Mouse (Mus musculus): ENCODE measurements around the gene Clec1b.

Gene Clec1b

DNA sequence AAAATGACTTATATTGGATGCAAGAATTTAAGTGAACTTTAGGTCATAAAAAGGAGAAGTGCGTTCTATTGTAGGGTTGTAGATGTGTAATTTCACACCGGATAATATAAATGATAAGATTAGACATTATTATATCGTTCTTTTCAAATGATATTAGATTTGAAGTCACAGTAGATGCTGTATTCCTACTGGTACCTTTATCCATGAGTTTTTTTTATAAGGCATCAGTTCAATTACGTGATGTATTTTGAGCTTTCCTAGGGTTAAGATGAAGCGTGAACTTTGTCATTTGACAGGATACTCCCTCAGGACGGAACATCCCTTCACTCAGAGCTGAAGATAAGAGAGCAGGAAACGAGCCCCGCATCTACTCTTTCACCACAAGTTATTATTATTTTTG lies at the start of gene Clec1b:
Clec1b (plus strand) TSS at position 301 of the 400 bp plus-strand sequence.
- DNase-seq (ENCODE audit: inconsistent ontology term), result no peak

GRCm38 (mm10) chr6:129349524-129350352 lies 47.4 kb upstream of the Clec1b start:
- DNase-seq (ENCODE audit: inconsistent ontology term), result no peak

DNA sequence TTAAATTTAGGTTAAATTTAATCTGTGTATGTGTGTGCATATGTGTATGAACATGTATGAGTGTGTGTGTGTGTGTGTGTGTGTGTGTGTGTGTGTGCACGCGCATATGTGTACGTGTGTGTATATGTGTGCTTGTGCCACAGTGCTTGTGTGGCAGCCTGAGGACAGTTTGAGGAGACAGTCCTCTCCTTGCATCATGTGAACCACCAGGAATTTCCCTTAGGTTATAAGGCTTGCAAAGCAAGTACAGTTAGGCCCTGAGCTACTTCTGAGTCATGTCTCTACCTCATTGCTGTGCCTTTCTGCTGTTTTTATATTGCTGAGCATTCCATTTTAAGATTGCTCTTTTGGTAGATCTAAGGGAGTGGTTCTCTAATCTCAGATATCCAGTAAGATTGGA lies 46.0 kb upstream of the Clec1b start:
- DNase-seq (ENCODE audit: inconsistent ontology term), result no peak

- DNase-seq (ENCODE audit: inconsistent ontology term), result peak; percentile 3
Observed at GRCm38 (mm10) chr6:129355774-129356173, 41.3 kb upstream of the Clec1b start.

GRCm38 (mm10) chr6:129356430-129356829 lies 40.7 kb upstream of the Clec1b start:
- no peak for DNase-seq (ENCODE audit: inconsistent ontology term)

DNA sequence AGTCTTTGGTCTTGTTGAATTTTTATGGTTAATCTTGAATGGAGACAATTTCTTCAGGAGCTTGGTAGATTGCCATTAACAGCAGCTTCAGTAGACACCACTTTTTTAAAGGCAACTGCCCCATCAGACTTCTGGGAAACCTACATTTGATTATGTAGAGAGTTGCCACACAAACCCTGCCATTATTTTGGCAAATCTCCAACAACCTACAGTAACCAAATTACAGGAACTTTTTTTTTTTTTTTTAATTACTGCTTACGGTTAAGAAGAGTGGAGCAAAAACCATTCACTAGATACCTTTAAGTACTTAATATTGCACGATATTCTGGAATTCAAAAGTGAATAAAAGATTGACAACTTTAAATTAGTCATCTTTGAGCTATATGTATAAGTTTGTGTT lies 37.6 kb upstream of the Clec1b start:
- no peak for DNase-seq (ENCODE audit: inconsistent ontology term)

DNA sequence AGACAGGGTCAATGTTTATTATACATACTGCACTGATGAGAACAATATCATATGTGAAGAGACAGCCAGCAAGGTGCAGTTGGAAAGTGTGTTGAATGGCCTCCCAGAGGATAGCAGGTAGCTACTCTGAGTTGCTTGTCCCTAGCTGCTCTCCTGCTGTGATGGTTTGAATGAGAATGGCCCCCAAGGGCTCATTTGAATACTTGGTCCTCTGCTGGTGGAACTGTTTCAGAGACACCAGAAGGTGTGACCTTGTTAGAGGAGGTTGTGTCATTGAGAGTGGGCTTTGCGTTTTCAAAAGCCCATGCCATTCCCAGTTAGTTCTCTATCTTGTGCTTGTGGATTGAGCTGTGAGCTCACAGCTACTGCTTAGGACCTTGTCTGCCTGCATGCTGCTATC lies 33.2 kb upstream of the Clec1b start:
- no peak for DNase-seq (ENCODE audit: inconsistent ontology term)

DNA sequence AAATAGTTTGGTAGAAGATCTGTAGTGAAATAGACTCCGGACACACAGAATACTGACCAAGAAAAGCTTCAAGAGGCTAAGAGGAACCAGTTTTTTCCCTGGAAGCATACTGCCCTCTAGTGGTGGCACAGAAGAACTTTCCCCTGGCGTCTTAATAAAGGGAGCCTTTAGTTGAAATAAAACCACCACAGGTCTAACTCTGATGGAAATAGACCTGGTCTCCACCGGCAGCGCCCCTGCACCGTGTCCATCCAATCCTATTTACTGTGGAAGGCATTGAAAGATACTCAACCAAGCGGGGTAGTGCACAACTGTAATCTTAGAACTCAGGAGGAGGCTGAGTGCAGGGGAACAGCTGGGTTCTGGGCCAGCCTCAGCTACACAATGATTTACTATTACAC lies 31.1 kb upstream of the Clec1b start:
- DNase-seq (ENCODE audit: inconsistent ontology term), result peak; percentile 46

DNA sequence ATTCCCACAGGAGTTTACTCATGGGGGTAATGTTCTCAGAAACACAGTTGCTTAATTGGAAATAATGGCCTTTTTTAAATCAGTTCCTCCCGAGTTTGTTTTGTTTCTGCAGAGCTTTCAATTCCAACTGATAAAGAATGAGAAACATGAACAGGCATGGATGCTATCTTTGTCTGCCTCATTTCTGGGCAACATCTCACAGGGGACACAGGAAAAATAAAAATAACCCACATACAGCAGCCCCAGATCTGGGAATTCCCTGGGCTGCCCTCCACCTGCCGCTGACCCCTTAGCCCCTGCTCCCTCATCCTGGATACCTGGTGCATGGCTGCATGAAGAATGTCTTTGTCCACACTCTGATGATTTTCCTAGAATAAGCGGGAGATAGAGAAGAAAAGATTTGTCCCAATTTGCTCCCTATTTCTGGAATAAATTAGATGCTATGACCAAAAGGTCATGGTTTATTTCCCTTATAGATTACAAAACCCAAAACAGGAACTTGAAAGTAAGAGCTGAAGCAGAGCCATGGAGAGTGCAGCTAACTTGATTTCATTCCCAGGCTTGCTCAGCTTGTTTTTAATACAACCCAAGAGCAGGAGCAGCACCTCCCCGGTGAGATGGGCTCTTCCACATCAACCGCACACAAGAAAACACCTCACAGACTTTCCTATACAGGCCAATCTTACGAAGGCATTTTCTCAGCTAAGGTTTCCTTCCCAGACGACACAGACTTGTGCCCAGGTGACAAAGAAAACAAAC lies 27.5 kb upstream of the Clec1b start:
- no peak for DNase-seq (ENCODE audit: inconsistent ontology term)

GRCm38 (mm10) chr6:129374937-129375471 lies 22.1 kb upstream of the Clec1b start:
- DNase-seq (ENCODE audit: inconsistent ontology term), result no peak

DNA sequence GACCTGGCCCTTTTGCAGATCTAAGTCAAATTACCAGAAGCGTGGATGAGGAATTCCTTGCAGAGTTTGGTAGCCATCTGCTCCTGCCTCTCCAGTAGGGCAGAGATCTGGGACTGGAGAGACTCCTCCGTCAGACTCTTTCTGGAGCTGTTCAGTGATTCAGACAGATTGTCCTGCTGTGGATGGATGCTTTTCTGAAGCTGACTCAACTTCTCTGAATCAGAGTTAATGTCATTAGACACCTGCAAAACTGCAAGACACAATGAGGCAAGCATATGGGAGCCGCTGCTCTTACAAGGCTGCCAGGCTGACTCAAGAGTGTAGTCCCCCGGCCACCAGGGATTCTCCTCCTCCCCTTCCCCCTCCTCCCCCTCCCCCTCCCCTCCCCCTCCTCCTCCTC lies 16.6 kb upstream of the Clec1b start:
- no peak for DNase-seq (ENCODE audit: inconsistent ontology term)

DNA sequence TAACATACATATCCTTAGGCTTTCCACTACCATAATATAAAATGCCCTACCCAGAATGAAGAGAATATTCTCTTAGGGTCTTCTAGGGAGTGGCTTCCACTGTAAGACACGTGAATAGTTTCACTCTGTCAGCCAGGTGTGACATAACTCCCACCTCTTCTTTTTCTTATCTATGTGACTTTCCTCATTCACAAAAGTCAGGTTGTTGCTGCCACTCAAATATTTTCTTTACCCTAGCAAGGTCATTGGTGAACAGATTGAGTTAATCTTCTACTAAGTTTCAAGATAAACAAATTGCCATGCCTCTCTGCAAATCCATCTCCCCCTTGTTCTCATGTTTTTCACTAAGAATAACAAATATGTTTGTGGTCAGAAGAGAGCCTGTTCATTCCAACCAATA lies 15.4 kb upstream of the Clec1b start:
- no peak for DNase-seq (ENCODE audit: inconsistent ontology term)

DNA sequence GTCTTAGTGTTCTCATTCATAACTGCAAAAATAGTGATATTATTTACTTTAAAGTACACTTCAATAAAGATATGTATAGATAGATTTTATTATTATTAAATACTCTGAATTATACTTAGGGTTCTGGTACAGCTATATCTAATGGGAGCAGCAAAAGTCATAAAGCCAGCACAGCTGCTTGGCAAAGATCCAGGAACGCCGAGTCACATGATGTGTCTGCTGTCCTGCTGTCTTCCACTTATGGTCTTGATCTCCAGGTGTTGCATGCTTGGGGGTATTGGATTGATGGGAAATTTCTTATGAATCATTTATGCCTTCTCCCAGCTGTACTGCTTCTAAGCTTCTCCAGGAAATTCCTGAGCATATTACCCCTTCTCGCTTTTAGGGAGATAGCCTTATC lies 13.6 kb upstream of the Clec1b start:
- DNase-seq (ENCODE audit: inconsistent ontology term), result no peak

DNA sequence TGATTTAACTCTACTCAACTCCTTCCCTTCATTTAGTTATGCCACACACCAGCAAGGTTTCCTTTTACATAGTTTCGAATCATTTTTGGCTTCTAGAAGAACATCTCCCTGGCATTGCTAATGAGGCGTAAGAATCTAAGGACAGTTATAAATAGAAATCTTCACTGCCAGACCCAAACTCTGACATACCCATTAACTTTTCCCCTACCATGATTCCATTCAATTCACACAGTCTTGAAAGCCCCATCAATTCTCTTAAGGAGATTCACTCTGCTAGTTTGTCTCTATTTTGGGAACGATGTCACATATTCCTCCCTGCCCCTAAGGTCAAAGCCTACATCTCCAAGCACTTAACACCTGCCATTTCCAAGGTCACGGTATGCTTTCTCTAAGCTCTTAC lies 12.1 kb upstream of the Clec1b start:
- DNase-seq (ENCODE audit: inconsistent ontology term), result no peak

GRCm38 (mm10) chr6:129385774-129386173 lies 11.3 kb upstream of the Clec1b start, which contains the start of gene Clec12b:
Gene Clec12b, minus strand, starts transcription at chr6:129385874.
- no peak for DNase-seq (ENCODE audit: inconsistent ontology term)

GRCm38 (mm10) chr6:129393087-129393720 lies 3.9 kb upstream of the Clec1b start:
- peak; percentile 7 for DNase-seq (ENCODE audit: inconsistent ontology term)

DNA sequence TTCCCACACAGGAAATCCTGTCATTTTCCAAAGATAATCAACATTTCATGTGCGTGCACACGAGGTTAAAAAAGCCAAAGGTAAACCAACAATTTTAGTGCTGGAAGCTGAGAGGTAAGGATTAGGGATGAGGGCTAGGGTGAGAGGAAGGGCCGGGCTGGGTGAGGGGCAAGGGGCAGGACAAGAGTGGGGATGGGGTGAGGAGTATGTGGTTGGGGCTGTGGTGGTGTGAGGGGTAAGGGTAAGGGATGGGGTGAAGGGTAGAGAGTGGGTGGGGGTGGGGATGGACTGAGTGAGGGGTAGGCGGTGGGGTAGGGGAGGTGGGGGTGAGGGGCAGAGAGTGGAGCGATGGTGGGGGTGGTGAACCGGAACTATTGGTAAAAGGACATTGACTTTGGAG lies 3.4 kb upstream of the Clec1b start:
- DNase-seq (ENCODE audit: inconsistent ontology term), result no peak

DNA sequence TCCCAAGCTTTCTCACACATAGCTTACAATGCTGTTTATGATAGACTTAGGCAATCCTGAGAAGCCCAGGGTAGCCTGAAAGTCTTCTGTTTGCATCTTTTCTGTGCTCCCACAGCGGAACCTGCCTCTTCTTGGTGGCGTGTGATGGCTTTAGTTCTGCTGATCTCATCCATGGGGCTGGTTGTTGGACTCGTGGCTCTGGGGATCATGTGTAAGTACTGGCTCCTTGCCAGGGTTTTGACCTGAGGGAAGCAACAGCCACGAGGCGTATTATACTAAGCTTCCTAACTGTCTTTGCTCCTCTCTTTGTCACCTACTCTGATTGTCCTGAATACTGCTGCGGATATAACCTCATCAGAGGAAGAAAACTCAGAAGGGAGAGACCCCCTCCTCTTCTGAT lies 2.8 kb downstream of the Clec1b start:
- no peak for DNase-seq (ENCODE audit: inconsistent ontology term)

GRCm38 (mm10) chr6:129402404-129402803 lies 5.3 kb downstream of the Clec1b start:
- DNase-seq (ENCODE audit: inconsistent ontology term), result no peak

GRCm38 (mm10) chr6:129403391-129403790 lies 6.3 kb downstream of the Clec1b start:
- DNase-seq (ENCODE audit: inconsistent ontology term), result no peak

GRCm38 (mm10) chr6:129405999-129406398 lies 8.9 kb downstream of the Clec1b start:
- DNase-seq (ENCODE audit: inconsistent ontology term), result no peak

DNA sequence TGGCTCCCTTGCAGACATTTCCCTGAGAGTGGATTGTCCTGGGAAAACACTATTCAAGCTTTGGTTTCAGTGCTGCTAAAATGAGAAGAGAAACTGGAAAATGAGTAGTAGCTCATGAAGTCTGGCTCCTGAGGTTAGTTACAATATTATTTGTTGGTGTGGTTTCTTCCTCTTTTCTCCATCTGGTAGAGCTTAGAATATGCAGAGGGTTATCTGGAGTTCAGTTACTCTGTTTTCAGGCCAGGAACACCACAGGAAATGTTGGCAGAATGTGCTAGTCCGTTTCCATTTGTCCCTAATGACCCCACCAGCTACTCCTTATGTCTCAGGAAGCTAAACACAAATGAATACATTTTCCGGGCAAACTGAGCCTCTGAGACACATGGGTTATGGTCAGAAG lies 10.2 kb downstream of the Clec1b start:
- no peak for DNase-seq (ENCODE audit: inconsistent ontology term)

Measured in Muller cell, postnatal 12 days (primary cell).